Mouse (Mus musculus) intestine, embryonic 16.5 days (tissue): ENCODE measurements around the gene Mrps18a. TPM values are rescaled to one million over a fixed set of nuclear protein-coding genes. Genes with fewer than 3 reads are reported as not detected.

Source experiments
- ATAC-seq: fragments of 200-750 bp; cut with Nextera tagmentation; 2 replicates; pipeline ENCODE4 v1.8.0; 2017; ENCODE audit warnings: moderate TSS enrichment, moderate library complexity
- H3K27ac ChIP-seq: fragments of 300-500 bp; sonication (generic); 2 replicates; pipeline ENCODE4 v1.5.1; 2014; ENCODE audit warnings: mild to moderate bottlenecking, low read length
- H3K27me3 ChIP-seq: fragments of 300-500 bp; sonication (generic); replicated peaks from 2 replicates; pipeline ENCODE4 v1.6.1; 2014; ENCODE audit warnings: low read length, control low read depth, mixed read lengths; ENCODE audit not compliant: control insufficient read depth, insufficient read depth
- H3K36me3 ChIP-seq: fragments of 300-500 bp; sonication (generic); 2 replicates; pipeline ENCODE4 v1.6.1; 2014; ENCODE audit warnings: low read length, control low read depth; ENCODE audit not compliant: control insufficient read depth, insufficient read depth
- H3K4me1 ChIP-seq: fragments of 300-500 bp; sonication (generic); 2 replicates; pipeline ENCODE4 v1.6.1; 2014; ENCODE audit warnings: low read length, control low read depth, mixed read lengths; ENCODE audit not compliant: control insufficient read depth, insufficient read depth
- H3K4me2 ChIP-seq: fragments of 300-500 bp; sonication (generic); 2 replicates; pipeline ENCODE4 v1.6.1; 2014; ENCODE audit warnings: low read depth, low read length, control low read depth
- H3K4me3 ChIP-seq: fragments of 300-500 bp; sonication (generic); 2 replicates; pipeline ENCODE4 v1.5.1; 2014; ENCODE audit warnings: mild to moderate bottlenecking, low read length
- H3K9ac ChIP-seq: fragments of 300-500 bp; sonication (generic); 2 replicates; pipeline ENCODE4 v1.6.1; 2014; ENCODE audit warnings: low read depth, low read length
- H3K9me3 ChIP-seq: fragments of 300-500 bp; sonication (generic); 2 replicates; pipeline ENCODE4 v1.6.1; 2016; ENCODE audit warnings: low read length, control low read depth; ENCODE audit not compliant: control insufficient read depth
- WGBS: fragments of 180-500 bp; shearing (Covaris S2); extraction: QIAGEN DNeasy Blood & Tissue Kit; methylation state at CpG from one replicate; pipeline ENCODE4 v1.1.7; 2014; 5-methylcytosine and 5-hydroxymethylcytosine counted together
- polyA plus RNA-seq: library from polyadenylated mRNA; unstranded; fragments of >200 nt; fragmentation: Nextera tagmentation; extraction: Ambion mirVana; gene quantifications from 2 replicates; pipeline ENCODE4 v1.2.1, GENCODE M21; 2015

Gene Mrps18a
- polyA plus RNA-seq, 1 experiment from 2014 or later, result 164 TPM

DNA sequence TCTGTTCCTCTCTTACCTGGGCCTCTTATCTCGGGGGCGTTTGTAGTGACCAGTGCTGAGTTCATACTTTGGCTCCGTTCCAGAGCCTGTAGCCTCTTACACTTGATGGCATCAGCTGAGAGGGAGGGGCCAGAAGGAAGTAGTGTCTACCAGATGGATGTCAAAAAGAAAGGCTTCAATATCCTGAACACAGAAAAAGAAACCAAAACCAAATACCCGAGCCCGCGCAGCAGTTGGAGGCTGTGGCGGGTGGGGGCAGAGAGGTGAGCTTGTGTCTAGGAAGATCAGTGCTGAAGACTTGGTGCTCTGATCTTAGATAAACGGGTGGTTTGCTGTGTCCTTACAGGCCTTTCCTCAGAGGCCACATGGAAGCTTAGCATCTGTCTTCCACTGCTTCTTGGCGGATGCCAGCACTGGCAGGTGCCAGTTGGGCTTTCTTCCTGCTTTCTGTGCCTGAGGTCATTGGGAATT lies 52.2 kb downstream of the Mrps18a start:
- no peaks in the 10 kb centered on the region for H3K27me3 ChIP-seq
- no peak for ATAC-seq
- H3K27ac ChIP-seq, result peak overlapping the region; percentile 65
- peak overlapping the region; percentile 20 for H3K4me3 ChIP-seq
- H3K4me2 ChIP-seq, result peak overlapping the region; percentile 26; the same call in 1 of the 2 replicates
- no peaks in the 10 kb centered on the region for H3K9me3 ChIP-seq
- whole genome bisulfite sequencing, result 59% methylated on average over 9 of the region's 9 CpGs
- peaks cover 24% of the 10 kb centered on the region for H3K4me1 ChIP-seq
- H3K36me3 ChIP-seq, result peaks cover 24% of the 10 kb centered on the region
- H3K9ac ChIP-seq, result 0 out of 2 replicates have a peak overlapping the region, but pooled peaks have one; percentile 4

DNA sequence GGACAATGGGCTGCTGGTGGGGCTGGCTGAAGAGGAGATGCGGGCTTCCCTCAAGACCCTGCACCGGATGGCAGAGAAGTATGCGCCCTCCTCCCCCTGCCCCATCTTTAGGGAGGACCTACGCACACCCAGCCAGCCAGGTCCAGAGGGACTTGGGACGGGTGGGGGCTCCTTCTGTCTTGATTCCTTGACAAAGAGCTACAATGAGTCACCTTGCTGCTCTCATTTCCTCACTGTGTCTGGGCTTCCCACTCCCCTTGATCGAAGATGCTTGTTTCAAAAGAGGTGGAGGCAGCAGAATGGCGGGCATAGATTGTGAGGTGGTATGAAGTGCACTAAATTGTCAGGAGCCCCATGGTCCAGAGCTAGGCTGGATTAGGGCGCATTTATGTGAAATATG lies 53.5 kb downstream of the Mrps18a start:
- WGBS, result 90% methylated on average over 8 of the region's 8 CpGs
- Histone ChIP-seq H3K27ac (no peak overlapping the region), H3K36me3 (peaks cover 32% of the 10 kb centered on the region), H3K27me3 (no peaks in the 10 kb centered on the region), H3K9ac (no peak overlapping the region), H3K4me1 (peaks cover 24% of the 10 kb centered on the region), H3K4me2 (no peak overlapping the region), H3K4me3 (no peak overlapping the region), H3K9me3 (no peaks in the 10 kb centered on the region)
- ATAC-seq, result no peak

- Histone ChIP-seq H3K9me3 (no peaks in the 10 kb centered on the region), H3K27me3 (no peaks in the 10 kb centered on the region), H3K36me3 (peaks cover 35% of the 10 kb centered on the region), H3K4me3 (no peak overlapping the region), H3K9ac (no peak overlapping the region), H3K4me2 (no peak overlapping the region), H3K4me1 (peaks cover 19% of the 10 kb centered on the region), H3K27ac (no peak overlapping the region)
- no peak for ATAC-seq
- 91% methylated on average over 10 of the region's 10 CpGs for WGBS
Observed at GRCm38 (mm10) chr17:46164791-46165190, 54.0 kb downstream of the Mrps18a start.

DNA sequence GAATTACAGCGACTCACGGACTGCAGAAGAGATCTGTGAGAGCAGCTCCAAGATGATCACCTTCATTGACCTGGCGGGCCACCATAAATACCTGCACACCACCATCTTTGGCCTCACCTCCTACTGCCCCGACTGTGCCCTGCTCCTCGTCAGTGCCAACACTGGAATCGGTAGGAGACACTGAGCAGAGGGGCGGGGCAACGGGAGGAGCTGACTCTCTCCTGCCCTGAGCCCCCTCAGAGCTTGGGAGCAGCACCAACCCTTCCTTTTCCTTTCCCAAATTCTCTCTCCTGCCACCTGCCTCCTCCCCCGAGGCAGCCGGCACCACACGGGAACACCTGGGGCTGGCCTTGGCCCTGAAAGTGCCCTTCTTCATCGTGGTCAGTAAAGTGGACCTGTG lies 54.7 kb downstream of the Mrps18a start:
- H3K27ac ChIP-seq, result no peak overlapping the region
- no peak overlapping the region for H3K9ac ChIP-seq
- no peaks in the 10 kb centered on the region for H3K9me3 ChIP-seq
- no peak for ATAC-seq
- peaks cover 37% of the 10 kb centered on the region for H3K36me3 ChIP-seq
- H3K4me3 ChIP-seq, result no peak overlapping the region
- H3K4me2 ChIP-seq, result no peak overlapping the region
- WGBS, result 86% methylated on average over 12 of the region's 12 CpGs
- H3K27me3 ChIP-seq, result no peaks in the 10 kb centered on the region
- H3K4me1 ChIP-seq, result peaks cover 18% of the 10 kb centered on the region

- H3K36me3 ChIP-seq, result peaks cover 37% of the 10 kb centered on the region
- H3K9me3 ChIP-seq, result no peaks in the 10 kb centered on the region
- no peak overlapping the region for H3K27ac ChIP-seq
- 67% methylated on average over 5 of the region's 5 CpGs for WGBS
- H3K4me3 ChIP-seq, result no peak overlapping the region
- no peak for ATAC-seq
- H3K27me3 ChIP-seq, result no peaks in the 10 kb centered on the region
- no peak overlapping the region for H3K9ac ChIP-seq
- H3K4me2 ChIP-seq, result no peak overlapping the region
- H3K4me1 ChIP-seq, result peaks cover 18% of the 10 kb centered on the region
Observed at GRCm38 (mm10) chr17:46166270-46166669, 55.5 kb downstream of the Mrps18a start.

DNA sequence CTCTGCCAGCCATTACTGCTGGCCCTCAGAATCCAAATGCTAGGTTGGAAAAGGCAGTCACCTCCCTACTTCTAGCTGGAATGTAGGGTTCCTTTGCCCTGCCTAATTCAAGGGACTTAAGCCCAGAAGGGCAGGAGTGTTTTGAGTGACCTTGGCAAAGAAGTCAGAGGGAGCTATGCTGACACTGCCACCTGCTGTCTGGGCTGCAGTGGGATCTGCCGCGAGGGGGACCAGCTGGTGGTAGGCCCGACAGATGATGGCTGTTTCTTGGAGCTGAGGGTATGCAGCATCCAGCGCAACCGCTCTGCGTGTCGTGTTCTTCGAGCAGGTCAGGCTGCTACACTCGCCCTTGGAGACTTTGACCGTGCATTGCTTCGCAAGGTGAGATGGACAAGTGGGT lies 56.2 kb downstream of the Mrps18a start:
- Histone ChIP-seq H3K9me3 (no peaks in the 10 kb centered on the region), H3K27me3 (no peaks in the 10 kb centered on the region), H3K4me2 (no peak overlapping the region), H3K36me3 (peaks cover 37% of the 10 kb centered on the region), H3K4me3 (no peak overlapping the region), H3K9ac (no peak overlapping the region), H3K4me1 (peaks cover 13% of the 10 kb centered on the region), H3K27ac (no peak overlapping the region)
- 84% methylated on average over 11 of the region's 11 CpGs for WGBS
- no peak for ATAC-seq

- Histone ChIP-seq H3K27ac (no peak overlapping the region), H3K4me1 (peaks cover 1% of the 10 kb centered on the region; the same call in 1 of the 2 replicates), H3K36me3 (peaks cover 37% of the 10 kb centered on the region), H3K9ac (no peak overlapping the region), H3K9me3 (no peaks in the 10 kb centered on the region), H3K4me3 (no peak overlapping the region), H3K27me3 (no peaks in the 10 kb centered on the region), H3K4me2 (no peak overlapping the region)
- ATAC-seq, result no peak; the same call in 1 of the 2 replicates
- 41% methylated on average over 5 of the region's 5 CpGs for WGBS
Observed at GRCm38 (mm10) chr17:46168318-46168717, 57.5 kb downstream of the Mrps18a start.

DNA sequence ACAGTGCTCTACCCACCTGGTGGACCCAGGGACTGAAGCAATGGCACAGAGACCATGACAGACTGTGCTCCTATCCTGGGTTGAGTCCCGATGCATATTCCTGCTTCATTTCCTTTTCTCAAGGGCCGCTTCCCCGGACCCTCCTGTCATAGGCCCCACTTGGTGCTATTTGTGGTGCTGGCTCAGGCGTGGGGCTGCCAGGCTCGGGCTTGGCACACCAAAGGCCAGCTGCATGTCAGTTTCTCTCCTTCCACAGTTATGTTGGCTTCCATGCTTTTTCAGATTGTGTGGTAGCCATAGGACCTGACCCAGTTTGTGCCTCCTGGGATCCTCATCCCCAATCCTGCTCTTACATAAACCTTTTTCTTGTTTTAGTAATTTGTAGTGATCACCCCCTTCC lies 58.0 kb downstream of the Mrps18a start:
- ATAC-seq, result no peak
- 0 out of 2 replicates have a peak overlapping the region, but pooled peaks have one; percentile 6 for H3K9ac ChIP-seq
- no peak overlapping the region; the same call in 1 of the 2 replicates for H3K27ac ChIP-seq
- H3K27me3 ChIP-seq, result no peaks in the 10 kb centered on the region
- no peak overlapping the region for H3K4me3 ChIP-seq
- no peaks in the 10 kb centered on the region for H3K9me3 ChIP-seq
- H3K4me1 ChIP-seq, result no peaks in the 10 kb centered on the region
- 86% methylated on average over 5 of the region's 5 CpGs for WGBS
- peaks cover 37% of the 10 kb centered on the region for H3K36me3 ChIP-seq
- no peak overlapping the region for H3K4me2 ChIP-seq

DNA sequence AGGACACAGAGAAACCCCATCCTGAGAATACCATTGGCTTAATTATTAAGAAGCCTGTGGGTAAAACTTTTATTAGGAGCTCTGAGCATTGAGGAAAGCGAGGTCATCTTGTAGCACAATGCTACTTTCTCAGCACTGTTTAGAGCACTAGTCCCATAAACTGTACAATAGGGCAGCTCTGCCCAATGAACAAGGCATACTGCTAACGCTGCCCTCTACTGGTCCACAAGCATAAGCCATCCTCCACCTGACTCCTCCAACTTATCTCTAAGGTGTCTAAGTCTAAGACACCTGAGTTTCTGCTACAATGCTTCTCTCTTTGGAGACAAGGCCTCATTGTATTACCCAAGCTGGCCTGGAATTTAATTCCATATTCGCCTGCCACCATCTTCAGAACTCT lies 59.8 kb downstream of the Mrps18a start:
- H3K27ac ChIP-seq, result no peak overlapping the region
- H3K27me3 ChIP-seq, result no peaks in the 10 kb centered on the region
- ATAC-seq, result 0 out of 2 replicates have a peak, but pooled peaks have one; percentile 58
- no peaks in the 10 kb centered on the region for H3K4me1 ChIP-seq
- H3K9me3 ChIP-seq, result no peaks in the 10 kb centered on the region
- no peak overlapping the region for H3K4me3 ChIP-seq
- peaks cover 33% of the 10 kb centered on the region for H3K36me3 ChIP-seq
- no peak overlapping the region for H3K9ac ChIP-seq
- no peak overlapping the region for H3K4me2 ChIP-seq
- WGBS, result 76% methylated on average over 3 of the region's 3 CpGs
